Mouse (Mus musculus) cerebellum, postnatal 4 days (tissue): ENCODE results near the gene Slc16a12.
"Not testable (repeated sequence)": the region's sequence is repeated elsewhere in the genome, so short reads cannot be mapped to it uniquely, and the experiment has no call there.

Experiments used
- DNase-seq, 2 experiments: peaks; one replicate each; pipeline ENCODE4 v3.0.0; 2022; ENCODE audit warnings: low spot score in 2 of 2, mixed read lengths in 1 of 2

Gene Slc16a12

DNA sequence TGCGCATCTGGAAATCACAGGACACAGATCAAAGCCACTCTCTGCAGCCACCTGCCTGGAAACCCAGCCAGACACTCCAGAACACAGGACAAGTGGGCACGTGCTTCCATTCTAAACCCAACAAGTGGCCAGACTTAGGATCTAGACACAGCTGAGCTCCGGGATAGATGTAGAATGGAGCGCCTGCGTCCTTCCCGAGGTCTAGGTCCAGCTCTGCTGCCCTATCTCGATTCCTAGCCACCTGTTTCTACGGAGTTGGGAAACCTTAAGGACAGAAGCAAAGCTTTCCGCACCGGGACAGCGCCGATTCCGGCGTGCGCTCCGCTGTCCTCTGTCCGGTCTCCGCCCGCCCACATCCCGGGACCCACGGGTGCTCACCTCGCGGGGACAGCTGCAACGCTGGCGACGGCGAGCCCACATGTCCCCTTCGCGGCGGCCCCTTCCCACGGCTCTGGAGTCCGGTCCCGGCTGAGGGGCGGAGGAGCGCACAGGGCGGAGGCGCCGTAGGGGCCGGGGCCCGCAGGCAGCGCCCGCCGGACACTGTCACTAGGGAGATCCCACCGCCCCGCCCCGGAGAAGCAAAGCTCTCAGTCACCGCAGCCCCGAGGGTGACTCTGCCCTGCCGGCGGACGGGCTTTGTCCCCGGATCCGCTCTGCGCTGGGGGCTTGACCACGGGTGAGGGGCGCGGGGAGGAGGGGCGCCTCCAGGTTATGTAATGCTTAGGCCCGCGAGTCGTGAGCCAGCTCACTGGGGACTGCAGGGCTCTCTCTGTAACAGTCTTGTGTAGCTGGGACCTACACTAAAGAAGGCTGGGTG lies at the start of gene Slc16a12:
TSS of gene Slc16a12 (minus strand) at position 602 of the 817 bp plus-strand sequence.
- DNase-seq, result peak in 1 of 2 experiments; percentile 11

DNA sequence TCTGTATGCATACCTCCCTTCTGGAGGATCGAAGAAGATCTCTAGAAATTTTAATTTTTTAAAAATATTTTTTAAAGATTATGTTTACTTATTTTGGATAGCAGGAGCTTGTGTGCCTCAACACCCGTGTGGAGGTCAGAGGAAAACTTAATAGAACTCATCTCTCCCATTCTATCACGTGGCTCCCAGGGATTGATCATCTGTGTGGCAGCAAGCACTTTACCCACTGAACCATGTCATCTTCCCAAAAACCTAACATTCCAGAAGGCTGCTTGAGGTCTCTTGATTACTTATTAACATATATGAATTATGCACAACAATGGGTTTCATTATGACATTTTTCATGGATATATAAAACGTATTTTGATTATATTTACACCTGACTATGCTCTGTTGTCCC lies 49.3 kb upstream of the Slc16a12 start:
- no peak for DNase-seq

GRCm38 (mm10) chr19:34782491-34782890 lies 35.4 kb upstream of the Slc16a12 start:
- no peak for DNase-seq

DNA sequence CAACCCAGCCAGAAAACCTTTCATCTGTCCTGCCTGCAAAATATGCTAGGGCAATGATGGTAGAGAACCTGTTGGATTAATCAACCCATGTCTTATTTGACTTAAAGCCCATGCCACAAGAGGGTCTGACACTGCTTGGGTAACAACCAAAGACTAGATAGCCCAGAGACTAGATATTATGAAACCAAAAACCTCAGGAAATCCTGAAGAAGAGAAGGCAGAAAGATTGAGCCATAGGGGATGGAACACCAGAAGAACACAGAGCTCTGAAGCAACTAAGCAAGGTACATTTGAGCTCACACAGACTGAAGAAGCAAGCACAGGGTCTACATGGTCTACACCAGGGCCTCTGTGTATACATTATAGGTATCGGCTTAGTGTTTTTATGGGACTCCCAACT lies 31.9 kb upstream of the Slc16a12 start:
- DNase-seq, result no peak

DNA sequence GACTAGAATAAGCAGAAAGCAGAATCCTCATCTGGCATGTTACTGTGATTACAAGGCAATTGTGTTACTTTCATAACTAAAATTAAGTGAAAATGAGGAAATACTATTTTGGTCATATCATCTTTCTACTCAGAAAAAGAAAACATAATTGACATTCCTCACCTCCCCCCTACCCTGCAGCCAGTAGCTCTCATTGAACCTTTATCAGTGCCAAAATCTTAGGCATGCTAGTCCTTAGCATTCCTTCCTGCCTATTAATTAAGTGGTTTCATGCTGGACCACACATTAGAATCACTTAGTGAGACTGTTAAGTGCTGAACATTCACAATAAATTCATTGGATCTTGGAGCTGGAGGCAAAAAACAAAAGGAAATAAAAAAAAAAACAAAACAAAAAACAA lies 31.0 kb upstream of the Slc16a12 start:
- no peak for DNase-seq

- peak in 1 of 2 experiments; percentile 49 for DNase-seq
Measured at GRCm38 (mm10) chr19:34772775-34773174, 25.7 kb upstream of the Slc16a12 start.

DNA sequence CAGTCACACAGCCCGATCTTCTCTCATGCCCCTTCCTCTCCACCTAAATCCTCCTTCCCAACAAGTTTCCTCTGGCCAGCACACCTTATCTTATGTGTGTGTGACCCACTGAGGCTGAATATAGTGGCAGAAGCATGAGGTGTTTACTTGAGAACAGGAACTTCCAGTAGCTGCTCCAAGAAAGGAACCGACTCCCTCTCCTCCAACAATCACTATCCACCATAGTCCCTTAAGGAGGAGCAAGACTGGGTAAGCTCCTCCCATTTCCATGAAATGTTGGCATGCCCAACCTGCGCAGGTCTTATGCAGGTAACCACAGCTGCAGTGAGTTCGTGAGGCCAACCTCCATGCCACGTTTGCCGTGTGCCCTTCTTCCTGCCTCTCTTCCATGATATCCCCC lies 23.7 kb upstream of the Slc16a12 start:
- DNase-seq, result no peak

GRCm38 (mm10) chr19:34758754-34759153 lies 11.7 kb upstream of the Slc16a12 start:
- DNase-seq, result no peak

GRCm38 (mm10) chr19:34756561-34757240 lies 9.6 kb upstream of the Slc16a12 start:
- no peak for DNase-seq

DNA sequence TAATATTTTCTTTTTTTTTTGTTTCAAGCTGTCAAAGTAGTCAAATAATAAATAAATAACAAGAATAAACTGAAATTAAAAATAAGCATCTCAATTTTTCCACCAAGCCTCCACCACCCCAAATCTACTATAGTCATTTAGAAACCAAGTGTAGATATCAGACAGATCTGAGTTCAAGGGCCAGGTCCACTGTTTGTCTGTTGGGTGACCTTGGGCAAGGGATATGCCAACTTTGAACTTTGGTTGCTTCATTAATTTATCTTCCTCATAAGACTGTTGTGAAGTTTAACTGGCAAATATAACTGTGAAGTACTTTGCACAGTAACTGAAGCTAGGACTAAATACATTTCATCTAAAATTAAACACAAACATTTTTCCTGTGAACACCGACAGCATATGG lies 8.6 kb upstream of the Slc16a12 start:
- DNase-seq, result no peak

DNA sequence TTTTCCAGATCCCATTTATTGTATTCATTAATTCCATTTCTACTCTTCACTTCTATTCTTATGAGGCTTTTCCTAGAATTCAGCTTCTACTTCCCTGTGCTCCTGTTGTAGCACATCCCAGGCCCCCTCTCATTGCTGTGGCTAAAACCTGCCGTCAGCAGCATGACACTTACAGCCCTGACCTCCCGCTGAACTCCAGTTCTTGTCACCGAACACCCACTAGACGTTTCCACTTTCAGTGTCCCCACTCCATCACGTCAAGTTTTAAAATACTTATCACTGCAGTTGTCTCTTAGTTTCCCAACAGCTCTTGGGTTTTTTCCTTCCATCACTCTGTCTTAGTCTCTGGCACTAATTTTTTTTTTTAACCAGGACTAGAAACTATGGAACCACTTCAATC lies 6.2 kb upstream of the Slc16a12 start:
- no peak for DNase-seq

GRCm38 (mm10) chr19:34752391-34753092 lies 5.5 kb upstream of the Slc16a12 start:
- no peak for DNase-seq

GRCm38 (mm10) chr19:34751150-34751549 lies 4.1 kb upstream of the Slc16a12 start:
- DNase-seq, result no peak

DNA sequence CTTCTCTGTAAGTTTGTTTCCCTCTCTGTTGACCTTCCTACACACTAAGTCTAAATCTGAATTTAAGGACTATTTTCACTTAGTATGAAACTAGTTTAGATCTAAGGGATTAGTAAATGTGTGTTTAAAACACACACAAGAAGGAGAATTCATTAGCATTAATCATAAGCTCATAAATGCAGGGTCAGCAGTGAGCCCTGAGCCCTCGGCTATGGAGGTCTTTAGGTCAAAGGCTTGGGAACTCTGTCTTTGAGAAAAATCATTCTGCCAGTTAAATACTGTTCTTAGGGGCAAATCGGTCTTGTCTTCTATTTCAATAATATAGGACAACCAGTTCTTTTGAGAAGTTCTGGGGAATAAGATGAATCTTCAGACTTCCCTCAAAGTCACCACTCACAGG lies 1.9 kb upstream of the Slc16a12 start:
- no peak for DNase-seq

DNA sequence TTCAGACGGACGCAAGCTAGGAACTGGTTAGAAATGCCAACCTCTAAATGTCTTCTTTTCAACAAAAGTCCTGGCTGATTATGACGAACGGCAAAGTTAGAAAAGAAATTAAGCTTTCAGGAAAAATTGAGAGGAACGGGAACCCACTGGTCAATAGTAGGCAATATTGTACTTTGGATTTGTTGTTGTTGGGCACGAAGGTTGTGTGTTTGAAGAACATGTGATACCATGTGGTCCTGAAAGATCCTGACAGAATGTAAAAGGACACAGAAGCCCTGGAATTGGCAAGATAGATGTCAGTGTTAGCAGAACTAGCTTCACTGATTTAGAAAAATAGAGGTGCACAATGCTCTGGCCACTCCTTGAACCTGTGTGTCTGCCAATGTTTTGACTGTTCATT lies 880 bp upstream of the Slc16a12 start:
- not testable (repeated sequence) for DNase-seq

GRCm38 (mm10) chr19:34746201-34746600 lies 888 bp downstream of the Slc16a12 start:
- no peak for DNase-seq

GRCm38 (mm10) chr19:34745012-34745411 lies 2.1 kb downstream of the Slc16a12 start:
- no peak for DNase-seq

GRCm38 (mm10) chr19:34737916-34738315 lies 9.2 kb downstream of the Slc16a12 start:
- no peak for DNase-seq

DNA sequence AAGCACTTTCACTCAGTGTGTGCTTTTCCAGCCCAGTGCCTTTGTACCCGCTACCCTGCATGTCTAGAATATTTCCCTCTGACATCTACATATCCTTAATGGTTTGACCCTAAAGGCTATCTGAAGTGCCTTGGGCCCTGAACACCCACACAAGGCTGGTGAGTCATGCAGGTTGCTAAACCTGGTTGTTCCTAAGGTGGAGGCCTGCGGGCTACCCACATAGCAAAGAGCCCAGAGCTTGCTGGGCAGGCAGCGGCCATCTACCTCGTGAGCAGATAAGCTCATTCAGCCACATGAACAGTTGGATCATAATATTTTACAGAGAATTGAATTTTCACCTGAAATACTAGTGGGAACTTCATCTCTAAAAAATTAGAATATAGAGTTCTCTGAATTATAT lies 11.2 kb downstream of the Slc16a12 start:
- no peak for DNase-seq

DNA sequence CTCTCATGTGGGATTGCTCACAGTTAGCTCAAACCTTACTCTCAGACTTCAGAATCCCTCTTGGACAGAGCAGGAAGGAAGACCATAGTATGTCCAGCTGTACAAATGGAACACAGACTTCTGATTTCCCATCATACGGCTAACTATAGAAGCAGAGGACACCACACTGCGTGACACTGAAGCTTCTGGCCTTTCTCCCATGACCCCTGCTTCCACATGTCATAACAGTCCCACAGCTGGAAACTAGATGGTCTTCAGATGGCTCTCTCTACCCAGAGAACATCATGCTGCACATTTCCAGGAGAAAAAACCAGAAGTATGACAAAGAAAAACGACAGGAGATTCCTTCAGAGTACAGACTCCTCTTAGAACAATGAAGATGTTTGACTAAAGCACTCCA lies 14.1 kb downstream of the Slc16a12 start:
- DNase-seq, result no peak

- no peak for DNase-seq
Measured at GRCm38 (mm10) chr19:34731356-34731755, 15.7 kb downstream of the Slc16a12 start.

- no peak for DNase-seq
Measured at GRCm38 (mm10) chr19:34730584-34730983, 16.5 kb downstream of the Slc16a12 start.

DNA sequence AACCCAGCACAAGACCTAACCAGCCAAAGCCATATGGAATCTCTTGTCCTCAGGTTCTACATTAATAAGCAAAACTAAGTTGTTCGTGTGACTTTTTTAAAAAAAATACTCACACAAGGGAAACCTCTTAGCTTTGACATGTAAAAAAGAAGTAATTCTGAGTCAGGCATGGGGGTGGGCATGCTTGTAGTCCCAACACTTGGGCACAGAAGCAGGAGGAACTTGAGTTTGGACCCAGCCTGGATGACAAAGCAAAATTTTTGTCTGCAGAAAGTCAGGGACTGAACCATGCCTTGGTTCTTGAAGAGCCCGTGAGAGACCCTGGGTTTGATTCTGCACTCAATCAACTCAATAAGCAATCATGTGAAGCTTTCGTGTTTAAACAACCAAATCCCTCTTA lies 17.6 kb downstream of the Slc16a12 start:
- DNase-seq, result no peak
